Mouse (Mus musculus): Measurements from ENCODE around the gene Cybc1. TPM values are rescaled to one million over a fixed set of nuclear protein-coding genes. Genes with fewer than 3 reads are reported as not detected.

Cybc1 gene
- polyA plus RNA-seq (2017; shearing (Covaris generic)): 115 TPM

DNA sequence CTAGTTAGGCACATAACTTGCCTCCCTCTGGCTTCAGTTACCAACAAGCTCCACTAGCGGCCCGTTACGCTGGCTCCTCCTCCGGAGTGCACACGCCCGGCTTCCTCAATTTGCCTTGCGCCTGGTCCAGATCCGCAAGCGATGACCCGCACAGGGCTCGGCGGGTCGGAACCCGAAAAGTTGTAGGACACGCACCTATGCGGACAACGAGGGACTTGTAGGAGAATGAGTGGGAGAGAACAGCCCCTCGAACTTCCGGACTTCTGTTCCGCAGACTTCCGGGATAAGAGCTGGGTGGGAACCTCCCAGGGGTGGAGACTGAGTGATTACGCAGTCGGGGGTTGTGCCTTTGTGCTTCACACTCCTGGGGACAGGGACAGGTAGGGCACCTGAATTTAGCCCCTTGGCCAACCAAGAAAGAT, at the start of gene Cybc1:
TSS of gene Cybc1 (minus strand) at position 305 of the 422 bp plus-strand sequence.

DNA sequence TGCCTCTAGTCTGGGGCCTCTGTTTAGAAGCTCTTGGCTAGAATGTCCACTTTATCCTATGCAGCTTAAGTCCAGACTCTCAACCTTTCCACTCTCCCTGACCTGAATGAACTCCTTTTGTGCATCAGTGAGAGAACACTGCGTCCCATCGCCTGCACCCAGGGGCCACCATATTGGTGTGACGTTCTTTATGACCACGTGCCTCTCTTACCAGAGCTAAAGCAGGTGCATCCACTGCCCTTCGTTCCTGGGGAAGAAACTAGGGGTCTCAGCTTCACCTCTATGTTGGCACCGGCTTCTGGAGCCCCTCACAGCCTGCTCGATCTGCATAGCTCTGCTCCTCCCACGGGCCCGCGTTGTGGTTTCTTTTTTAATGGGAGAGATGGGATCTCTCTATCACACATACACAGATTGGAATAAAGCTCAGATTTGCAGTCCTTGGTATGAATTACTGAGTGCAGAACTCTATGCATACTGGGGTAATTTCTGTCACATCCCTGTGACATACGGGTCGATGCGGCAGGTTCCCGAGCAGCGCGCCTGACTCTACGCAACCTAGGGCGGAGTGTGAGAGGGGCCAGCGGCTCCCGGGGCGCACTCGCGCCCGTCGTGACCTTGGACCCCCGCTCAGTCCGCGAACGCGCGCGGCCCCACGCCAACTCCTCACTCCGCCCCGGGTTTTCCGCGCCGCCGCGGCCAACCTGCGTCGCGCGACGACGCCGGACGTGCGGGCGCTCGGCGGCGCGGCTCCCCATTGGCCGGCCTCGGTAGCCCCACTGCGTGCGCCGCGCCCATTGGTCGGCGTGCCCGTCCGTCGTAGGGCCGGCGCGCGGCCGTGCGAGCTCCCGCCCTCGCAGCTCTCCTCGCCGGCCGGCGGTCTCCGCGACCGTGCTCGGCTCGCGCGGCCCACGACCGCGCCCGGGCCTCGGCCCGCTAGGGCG, 30.3 kb upstream of the Cybc1 start, which contains the start of gene Foxk2:
TSS of gene Foxk2 (plus strand) at position 831 of the 941 bp plus-strand sequence.

DNA sequence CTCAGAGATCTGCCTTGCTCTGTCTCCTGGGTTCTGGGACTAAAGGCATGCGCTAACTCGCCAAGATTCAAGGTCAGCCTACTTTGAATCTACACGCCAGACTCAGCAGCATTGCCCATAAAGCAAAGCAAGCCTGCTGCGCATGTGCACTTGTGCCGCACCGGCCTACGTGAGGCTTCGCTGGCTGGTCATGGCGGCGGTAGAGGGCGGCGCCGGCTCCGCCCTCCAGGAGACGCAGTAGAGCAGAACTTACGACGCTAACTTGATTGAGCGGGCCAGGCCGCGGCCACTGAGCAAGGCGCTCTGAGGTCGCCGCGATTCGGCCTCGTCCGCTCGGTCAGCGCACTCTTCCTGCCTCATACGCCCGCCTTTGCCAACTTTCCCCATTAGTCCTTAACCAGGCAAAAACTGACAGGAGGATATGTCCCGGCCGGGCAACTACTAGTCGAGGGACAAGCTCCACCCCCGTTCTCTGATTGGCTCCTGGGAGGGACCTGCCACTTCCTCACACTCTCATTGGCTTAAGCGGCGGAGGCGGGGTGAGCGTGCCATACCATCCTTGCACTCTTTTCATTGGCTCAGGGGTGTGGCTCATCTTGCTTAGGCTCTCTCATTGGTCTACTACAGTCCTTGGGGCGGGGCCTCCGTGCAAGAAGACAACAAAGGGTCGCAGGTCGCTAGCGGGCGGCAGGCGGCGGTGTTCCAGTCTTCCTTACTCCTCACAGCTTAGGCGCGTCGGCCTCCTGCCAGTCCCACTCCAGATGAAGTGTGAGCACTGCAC, 7.6 kb upstream of the Cybc1 start, which contains the start of gene Narf:
TSS of gene Narf (plus strand) at position 690 of the 781 bp plus-strand sequence.

DNA sequence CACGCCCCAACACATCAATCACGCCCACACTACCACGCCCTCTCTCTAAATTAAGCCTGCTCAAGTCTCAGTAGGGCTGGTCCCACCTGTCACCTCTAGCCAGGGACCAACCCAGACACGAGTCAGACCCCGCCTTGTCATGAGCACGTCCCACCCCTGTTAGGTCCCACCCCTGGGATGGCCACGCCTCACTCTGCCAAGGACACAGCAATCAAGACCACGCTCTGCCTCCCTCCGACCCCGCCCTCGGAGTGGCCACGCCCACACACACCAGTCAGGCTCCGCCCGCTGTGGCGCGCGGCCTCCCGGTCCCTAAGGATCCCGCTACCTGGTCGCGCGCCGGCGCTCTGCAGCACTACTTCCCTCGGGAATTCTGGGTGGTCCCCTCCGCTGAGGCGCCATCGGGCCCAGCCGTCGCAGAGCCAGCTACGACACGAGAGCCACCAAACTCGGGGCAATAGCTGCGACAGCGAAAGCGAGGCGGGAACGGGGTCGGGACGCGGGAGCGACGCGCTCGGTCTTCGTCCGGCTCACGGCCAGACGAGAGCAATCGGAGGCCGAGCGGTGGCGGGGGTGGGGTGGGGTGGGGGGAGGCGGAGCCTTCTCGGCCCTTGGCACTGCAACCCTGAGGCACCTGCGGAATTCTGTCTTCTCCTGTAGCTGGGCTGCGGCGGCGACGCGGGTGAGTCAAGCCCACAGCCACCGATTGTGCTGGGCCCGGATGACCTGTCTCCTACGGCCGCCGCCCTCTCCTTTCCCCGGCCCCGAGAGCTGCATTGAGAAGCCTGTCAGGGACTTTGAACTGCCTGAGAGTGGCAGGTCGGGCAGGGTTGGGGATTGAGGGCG, 24.7 kb downstream of the Cybc1 start, which contains the start of the genes Hexdc and Ogfod3:
TSS of gene Hexdc (plus strand) at position 273 of the 846 bp plus-strand sequence.
TSS of gene Ogfod3 (minus strand) at position 551 of the 846 bp plus-strand sequence.

Other genes starting within 250 kb of the Cybc1 start
- gene Csnk1d, start 238.0 kb downstream of the Cybc1 start, polyA plus RNA-seq (2017; shearing (Covaris generic)): 161 TPM
- gene Cd7, start 189.9 kb downstream of the Cybc1 start, polyA plus RNA-seq (2017; shearing (Covaris generic)): 76.1 TPM
- not detected for gene Sectm1b, start 165.8 kb downstream of the Cybc1 start, polyA plus RNA-seq (2017; shearing (Covaris generic))
- gene Sectm1a, start 148.1 kb downstream of the Cybc1 start, polyA plus RNA-seq (2017; shearing (Covaris generic)): not detected
- gene Tex19.2, start 110.6 kb downstream of the Cybc1 start, polyA plus RNA-seq (2017; shearing (Covaris generic)): not detected
- not detected for gene Tex19.1, start 83.2 kb downstream of the Cybc1 start, polyA plus RNA-seq (2017; shearing (Covaris generic))
- not detected for gene Uts2r, start 69.1 kb downstream of the Cybc1 start, polyA plus RNA-seq (2017; shearing (Covaris generic))
- gene Hexdc, start 24.9 kb downstream of the Cybc1 start, polyA plus RNA-seq (2017; shearing (Covaris generic)): 2.5 TPM
- gene Ogfod3, start 24.6 kb downstream of the Cybc1 start, polyA plus RNA-seq (2017; shearing (Covaris generic)): 7.3 TPM
- gene Narf, start 7.9 kb upstream of the Cybc1 start, polyA plus RNA-seq (2017; shearing (Covaris generic)): 34.2 TPM
- 18.2 TPM for gene Foxk2, start 30.7 kb upstream of the Cybc1 start, polyA plus RNA-seq (2017; shearing (Covaris generic))
- gene Wdr45b, start 125.1 kb upstream of the Cybc1 start, polyA plus RNA-seq (2017; shearing (Covaris generic)): 40.8 TPM
- not detected for gene Rab40b, start 158.9 kb upstream of the Cybc1 start, polyA plus RNA-seq (2017; shearing (Covaris generic))
- gene Fn3krp, start 192.1 kb upstream of the Cybc1 start, polyA plus RNA-seq (2017; shearing (Covaris generic)): 0.45 TPM
- 0.31 TPM for gene Fn3k, start 205.6 kb upstream of the Cybc1 start, polyA plus RNA-seq (2017; shearing (Covaris generic))
- 48.9 TPM for gene Tbcd, start 222.6 kb upstream of the Cybc1 start, polyA plus RNA-seq (2017; shearing (Covaris generic))